Mouse (Mus musculus) thymus, postnatal 4 days (tissue): ENCODE results near the gene Atg9b.

Experiments used
- DNase-seq: peaks from one replicate; pipeline ENCODE4 v3.0.0; 2021

Gene Atg9b

DNA sequence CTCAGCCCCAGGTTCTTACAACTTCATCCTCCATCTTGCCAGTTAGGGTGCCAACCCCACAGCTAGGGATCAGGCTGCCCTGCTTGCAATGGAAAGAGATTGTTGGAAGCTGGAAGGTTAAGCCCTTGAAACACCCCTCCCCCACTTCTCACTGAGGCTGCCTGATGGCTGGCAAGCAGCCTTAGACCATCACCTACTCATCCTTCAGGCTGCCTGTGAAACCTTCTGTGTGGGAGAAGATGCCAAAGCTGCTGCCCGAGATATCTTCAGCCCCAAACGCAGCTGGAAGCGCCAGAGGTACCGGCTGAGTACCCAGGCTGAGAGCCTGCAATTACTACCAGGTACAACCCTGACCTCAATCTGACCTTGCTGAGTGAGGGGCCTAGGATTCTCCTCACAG lies 12.4 kb downstream of the Atg9b start:
- no peak for DNase-seq

DNA sequence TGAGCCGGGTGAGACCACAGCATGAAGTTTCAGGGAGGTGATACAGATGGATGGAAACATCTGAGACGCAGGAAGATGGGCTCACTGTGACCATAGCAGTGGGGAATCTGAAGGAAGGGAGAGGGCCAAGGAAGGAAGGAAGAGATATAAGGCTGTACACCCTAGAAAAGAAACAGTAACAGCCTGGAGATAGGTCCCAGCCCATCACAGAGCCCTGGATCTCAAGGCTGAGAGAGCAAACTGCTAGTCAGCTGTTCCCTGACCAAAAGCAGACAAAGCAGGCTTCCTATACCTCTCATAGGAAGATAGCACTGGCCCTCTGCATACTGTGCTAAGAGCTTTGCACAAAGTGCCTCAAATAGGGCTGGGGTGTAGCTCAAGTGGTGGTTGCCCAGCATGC lies 13.2 kb downstream of the Atg9b start:
- no peak for DNase-seq

DNA sequence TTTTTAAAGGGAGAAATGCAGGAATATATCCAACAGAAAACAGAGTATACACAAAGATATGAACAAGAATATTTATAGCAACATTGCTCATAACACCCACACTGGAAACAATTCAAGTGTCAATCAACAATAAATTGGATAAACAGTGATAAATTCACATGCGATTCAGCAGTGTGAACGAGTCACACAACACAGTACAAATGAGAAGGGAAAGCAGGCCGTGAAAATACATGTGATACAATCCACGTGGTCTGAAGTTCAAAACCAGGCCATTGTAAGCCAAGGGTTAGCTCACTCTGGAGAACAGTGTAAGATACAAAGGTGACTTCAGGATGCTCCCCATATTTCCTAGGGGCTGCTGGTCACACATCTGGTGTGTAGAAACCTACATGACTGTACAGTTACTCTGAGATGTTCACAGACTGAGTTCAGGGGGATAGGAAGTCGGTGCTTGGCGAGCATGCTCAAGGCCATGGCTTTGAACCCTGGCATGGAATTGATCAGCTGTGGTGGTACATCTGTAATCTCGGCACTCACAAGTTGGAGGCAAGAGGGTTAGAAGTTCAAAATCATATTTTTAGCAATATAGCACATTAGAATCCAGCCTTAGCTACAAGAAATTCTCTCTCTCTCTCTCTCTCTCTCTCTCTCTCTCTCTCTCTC lies 17.1 kb downstream of the Atg9b start:
- DNase-seq: no peak

DNA sequence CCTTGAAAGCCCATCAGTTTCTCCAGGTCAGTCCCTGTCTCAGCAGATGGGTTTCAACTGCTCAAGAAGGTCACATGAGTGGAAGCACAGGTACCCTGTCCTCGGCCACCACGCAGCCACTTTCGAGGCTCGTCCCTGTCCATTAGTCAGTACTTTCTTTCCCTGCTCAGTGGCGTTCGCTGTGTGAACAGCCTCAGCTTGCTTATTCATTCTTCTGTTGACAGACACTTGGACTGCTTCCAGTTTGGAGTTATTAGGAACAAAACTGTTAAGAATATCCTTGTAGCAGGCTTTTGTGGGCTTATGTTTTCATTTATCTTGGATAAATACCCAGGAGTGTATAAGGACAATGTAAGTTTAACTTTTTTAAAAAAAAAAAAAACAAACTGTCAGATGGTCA lies 17.7 kb downstream of the Atg9b start:
- no peak for DNase-seq

DNA sequence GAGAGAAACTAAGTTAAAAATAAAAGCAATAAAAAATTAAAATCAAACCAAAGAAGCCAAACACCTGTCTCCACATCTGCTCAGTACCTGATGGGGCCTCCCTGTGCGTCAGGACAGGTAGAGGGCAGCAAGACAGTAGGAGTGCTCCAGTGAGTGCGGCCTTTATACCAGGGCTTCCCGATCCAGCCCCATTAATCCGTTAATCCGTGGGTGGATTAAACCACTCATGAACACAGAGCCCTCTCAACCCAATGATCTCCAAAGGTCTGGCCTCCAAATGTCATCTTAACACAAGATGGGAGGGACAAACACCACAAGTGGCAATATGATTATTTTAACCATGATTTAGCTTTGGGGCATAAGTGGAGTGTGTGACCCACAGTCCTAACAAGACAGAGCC lies 18.1 kb downstream of the Atg9b start:
- DNase-seq: no peak

DNA sequence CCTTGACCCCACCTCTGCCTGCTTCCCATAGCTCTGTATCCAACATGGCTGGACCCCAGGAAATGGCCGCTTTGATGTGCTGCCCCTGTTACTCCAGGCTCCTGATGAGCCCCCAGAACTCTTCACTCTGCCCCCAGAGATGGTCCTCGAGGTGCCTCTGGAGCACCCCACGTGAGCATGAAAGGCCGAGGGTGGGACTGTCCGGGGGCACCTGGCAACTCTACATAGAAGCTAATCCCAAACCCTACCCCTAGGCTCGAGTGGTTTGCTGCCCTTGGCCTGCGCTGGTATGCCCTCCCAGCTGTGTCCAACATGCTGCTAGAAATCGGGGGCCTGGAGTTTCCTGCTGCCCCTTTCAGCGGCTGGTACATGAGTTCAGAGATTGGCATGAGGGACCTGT lies 22.2 kb downstream of the Atg9b start:
- DNase-seq: no peak

DNA sequence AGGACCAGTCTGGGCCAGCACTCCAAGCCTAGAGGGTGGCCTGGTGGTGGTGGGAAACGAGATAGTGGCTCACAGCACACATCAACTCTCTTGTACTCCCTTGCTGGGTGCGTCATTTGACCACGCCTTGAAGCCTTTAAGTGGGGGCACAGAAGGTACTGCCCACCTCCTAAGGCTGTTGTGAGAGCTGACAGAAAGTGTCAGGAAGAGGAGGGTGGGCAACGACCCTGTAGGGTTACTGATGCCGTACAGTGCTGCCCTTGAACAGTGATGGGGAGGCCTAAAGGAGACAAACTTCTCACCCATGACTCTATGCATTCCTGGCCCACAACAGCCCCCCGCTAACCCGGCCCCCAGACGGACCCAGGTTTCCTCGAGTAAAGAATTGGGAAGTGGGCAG lies 25.5 kb downstream of the Atg9b start:
- DNase-seq: no peak

DNA sequence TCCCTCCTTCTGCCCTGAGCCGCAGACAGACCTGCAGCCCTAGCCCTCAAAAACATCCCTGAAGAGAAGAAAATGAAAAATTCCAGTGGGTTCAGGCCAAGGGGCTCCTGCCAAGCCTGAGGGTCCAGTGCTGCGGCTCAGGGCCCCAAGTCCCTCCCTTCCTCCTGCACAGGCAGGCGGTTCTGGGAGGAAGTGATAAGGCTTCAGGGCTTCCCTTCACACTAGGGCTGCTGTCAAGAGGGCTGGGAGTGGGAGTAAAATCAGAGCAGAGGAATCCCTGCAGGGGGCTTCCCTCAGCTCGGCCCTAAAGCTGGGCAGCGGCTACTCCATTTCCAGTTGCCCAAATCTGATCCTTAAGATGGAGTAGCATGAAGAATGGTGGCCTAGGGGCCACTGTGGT lies 26.4 kb downstream of the Atg9b start:
- DNase-seq: no peak

DNA sequence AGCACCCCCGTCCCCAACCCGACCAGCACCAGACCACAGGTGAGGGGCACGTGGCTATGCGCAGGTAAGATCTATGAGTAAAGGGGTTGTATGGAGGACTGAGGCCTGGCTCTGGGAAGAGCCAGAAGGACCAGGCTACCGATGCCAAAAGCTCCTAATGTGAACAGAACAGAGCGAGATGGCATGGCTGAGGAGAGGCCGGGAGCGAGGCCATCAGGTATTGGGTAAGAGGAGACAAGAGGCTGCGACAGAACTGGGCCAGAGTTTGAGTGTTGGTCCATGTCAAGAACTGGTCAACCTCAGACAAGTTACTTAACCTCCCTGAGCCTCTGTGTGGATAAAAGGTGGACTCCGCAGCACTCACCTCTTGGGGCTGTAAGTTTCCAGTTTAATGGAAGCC lies 27.0 kb downstream of the Atg9b start:
- DNase-seq: no peak

DNA sequence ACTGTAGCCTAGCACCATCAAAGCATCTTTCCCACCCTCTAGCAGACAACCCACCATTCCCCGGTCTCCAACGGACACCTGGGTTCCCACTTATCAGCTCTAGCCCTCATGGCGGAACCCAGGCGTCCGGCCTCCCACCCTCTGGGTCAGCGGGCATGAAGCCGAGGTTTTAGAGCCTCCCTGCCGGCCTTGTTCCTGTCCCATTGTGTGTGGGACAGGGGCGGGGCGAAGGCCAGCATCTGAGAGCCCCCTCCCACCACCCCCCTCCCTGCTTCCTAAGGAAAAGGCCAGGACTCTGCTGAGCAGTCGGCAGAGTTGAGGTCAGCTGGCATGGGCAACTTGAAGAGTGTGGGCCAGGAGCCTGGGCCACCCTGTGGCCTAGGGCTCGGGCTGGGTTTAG lies 27.4 kb downstream of the Atg9b start, which contains the start of gene Nos3:
Gene Nos3 (plus strand): TSS at position 303 of the 400 bp plus-strand sequence.
- DNase-seq: no peak

DNA sequence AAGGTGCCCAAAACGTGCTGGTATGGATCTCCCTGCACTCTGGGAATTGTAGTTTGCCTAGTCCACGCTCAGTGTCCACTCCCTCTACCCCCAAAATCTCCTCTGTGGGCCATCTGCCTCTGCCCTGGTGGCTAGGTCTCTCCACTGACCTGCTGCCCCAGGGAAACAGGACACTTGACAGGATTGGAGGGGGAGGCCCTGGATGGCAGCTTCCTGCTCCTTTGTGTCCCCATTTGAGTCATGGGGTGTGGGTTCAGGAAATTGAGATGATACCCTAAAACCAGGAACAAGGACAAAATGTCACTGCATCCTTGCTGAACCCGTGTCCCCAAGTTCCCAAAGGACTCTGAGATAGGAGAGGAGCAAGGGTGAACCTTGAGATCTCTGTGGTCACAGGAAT lies 27.9 kb downstream of the Atg9b start:
- DNase-seq: no peak

DNA sequence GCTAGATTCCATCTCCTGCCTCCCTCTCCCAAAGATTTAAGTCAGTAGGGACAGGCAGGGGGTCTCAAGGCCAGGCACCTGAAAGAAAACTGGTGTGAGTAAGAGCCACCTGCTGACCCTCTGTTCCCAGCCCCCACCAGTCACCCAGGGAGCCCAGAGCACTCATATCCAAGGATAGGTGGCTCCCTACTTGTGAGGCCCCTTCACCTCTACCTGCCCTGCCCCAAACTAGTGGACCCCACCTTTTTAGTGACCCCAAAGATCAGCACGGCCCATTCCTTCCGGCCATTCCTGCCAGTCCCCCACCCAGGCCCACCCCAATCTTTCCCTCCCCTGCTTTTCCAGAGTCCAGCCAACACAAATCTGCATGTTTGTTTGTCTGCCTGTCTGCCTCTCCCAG lies 28.5 kb downstream of the Atg9b start:
- DNase-seq: no peak

DNA sequence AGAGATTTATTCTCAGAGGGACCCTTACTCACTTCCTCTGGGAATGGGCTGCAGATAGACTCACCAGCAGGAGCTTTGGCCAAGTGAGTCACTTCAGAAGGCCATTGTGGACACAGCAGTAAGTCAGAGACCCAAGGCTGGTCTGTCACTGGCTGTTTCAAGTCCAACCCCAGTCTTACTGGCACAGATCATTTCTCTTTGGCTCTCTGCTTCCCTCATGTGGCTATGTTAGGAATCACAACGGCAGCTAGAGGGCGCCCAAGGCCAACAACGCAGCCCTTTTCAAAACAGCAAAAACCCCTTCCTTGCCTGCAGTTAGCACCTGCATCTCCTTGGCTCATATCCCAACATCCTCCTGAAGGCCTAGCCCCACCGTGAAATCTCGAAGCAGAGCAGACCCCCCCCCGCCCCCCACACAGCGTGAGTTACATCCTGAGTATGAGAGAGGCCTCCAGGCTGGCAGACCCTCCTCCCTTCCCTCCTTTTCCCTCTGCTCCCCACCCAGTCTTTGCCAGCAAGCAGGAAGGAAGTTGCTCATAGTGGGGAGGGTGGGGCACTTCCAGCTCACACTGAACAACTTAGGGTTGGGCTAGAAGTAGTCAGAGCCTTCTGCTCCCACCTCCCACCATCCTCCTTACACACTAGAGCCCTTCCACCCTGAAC lies 31.0 kb downstream of the Atg9b start:
- DNase-seq: peak; percentile 89

DNA sequence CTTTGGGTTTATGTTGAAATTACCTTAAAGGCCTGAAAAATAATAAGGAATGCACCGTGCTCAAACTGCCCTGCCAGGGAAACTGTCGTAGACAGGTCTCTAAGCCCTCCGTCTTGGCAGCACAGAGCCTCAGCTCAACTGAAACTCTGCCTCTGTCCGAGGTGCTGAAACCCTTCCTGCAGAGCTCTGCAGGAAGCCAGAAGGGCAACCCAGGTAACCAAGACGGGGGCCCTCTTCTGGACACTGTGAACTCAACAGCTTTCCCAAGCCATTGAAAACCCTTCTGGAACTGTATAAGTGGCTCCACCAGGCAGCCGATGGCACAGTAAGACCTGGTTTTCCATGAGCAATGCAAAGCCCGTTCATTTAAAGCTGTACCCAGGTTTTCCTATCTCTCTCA lies 34.5 kb downstream of the Atg9b start:
- peak; percentile 93 for DNase-seq

DNA sequence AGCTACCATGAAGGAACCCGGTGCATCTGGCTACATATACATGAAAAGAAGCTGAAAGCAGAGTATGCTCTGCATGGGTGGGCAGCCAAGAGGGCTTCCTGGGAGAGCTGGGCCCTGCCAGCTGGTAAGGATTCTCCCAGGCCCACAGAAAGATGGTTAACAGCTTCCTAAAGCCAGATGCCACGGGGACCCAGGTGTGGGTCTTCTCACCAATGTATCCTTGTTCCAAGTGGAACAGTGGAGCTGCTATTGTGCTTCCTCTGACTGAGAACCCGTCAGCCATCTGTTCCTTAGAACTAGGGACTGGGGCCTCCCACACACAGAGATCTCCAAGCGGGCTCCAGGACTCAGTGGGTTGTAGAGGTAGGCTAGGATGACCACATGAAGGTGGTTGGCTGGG lies 35.2 kb downstream of the Atg9b start:
- no peak for DNase-seq

DNA sequence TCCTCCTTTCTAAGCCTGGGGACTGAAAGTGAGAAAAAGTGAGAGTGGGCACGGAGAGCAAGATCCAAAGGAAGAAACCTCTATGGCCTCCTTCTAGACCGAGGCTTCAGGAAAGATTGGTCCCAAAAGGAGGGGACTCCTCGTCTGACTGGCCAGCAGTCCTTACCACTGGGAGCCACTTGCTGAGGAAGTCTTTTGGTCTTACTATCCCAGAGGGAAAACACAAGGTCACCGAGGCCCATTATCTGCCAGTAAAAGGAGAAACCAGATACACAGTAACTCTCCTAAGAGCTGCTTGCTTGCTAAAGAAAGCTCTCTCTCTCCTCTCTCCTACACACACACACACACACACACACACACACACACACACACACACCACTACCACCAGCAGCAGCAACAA lies 38.6 kb downstream of the Atg9b start:
- DNase-seq: no peak

DNA sequence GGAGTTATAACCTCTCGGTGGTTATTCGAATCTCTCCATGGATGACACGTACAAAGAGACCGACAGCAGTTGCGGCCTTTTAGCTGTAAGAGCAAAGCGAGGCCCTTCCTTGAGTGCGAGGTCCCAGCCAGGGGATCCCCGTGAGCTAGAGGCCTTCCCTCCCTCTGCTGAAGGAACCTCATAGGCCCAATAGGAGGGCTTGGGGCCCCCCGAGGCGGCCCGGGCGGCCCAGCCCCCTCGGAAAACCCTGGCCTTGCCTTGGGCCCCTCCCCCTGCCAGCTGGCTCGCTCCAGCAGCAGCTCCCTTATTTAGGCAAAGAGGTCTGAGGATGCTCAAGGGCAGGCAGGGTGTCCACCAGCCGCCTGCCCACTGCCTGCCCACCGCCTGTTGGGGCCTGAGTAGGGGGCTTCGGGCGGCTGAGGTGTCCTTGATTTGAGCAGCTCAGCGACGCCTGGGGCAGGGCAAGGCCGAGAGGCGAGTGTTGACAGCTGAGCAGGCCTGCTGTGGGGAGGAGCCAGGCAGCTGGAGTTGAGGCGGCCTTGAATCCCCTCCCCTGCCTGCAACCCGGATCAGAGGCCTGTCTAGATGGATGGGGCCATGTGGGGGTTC lies 39.6 kb downstream of the Atg9b start:
- DNase-seq: peak; percentile 61

DNA sequence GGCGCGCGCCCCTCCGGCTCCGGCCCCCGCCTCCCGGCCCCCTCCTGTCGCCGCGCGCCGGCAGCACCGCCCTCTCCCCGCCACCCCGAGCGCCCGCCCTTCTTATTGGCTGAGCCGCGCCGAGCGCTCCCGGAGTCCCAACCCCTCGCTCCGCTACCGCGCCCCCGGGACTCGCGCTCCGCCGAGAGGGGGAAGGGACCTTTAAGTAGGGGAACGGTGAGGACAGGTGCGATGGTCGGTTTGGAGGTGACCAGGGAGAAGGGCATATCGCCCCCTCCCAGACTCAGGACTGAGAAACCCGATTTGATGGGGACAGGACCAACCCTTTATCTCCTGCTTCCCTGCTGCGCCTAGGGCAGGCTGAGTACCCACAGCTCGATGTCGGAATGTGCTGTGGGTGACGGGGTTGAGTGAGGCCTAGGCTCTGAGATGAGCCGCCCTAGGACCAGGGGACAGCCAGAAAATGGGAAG lies 40.2 kb downstream of the Atg9b start:
- DNase-seq: peak; percentile 93

DNA sequence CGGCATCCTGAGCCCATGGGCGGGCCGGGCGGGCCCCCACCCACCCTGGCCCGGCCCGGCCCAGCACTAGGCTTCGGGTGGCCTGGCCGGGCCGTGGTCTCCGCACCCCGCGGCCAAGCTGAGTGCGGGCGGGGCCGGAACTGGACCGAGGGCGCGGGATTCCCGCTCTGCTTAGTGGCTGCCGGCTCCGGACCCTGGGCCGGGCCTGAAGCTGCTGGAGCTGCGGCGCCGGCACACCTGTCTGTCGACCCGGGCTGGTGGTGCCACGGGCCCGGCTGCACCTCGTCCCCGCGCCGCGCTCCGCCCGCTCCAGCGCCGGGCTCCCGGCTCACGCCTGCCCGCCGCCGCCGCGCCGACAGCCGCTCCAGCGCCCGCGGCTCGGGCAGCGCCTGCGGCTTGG lies 40.7 kb downstream of the Atg9b start, which contains the start of gene Kcnh2:
Gene Kcnh2 (minus strand): TSS at position 327 of the 400 bp plus-strand sequence.
- no peak for DNase-seq

DNA sequence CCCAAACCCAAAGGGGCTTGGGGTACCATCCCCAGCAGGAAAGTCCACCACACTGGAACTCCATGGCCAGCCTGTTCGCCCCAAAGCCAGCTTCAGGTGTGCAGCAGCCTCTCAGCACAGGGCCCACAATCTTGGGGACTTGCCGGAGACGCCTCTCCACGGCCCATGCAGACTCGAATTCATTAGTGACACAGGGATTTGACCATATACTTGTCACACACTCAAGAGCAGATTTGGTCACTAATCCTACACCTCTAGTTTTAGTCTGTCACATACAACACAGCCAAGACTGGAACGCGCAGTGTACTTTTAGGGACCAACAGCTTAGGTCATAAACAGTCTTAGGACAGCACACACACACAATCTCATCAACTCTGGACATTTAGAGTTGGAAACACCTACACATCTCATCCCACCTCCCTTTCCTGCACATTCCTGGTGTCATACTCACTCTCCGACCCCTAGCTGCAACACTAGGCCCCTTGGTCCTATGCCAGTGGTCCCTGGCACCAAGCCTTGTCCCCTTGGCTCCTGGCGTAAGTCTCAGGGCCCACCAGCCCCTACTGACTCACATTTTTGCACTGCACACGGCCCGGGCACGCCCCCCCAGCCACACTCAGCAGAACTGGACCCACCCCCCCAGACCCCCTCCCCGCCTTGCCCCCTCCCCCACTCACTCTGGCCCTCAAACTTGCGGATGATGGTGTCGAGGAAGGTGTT lies 41.3 kb downstream of the Atg9b start:
- no peak for DNase-seq

DNA sequence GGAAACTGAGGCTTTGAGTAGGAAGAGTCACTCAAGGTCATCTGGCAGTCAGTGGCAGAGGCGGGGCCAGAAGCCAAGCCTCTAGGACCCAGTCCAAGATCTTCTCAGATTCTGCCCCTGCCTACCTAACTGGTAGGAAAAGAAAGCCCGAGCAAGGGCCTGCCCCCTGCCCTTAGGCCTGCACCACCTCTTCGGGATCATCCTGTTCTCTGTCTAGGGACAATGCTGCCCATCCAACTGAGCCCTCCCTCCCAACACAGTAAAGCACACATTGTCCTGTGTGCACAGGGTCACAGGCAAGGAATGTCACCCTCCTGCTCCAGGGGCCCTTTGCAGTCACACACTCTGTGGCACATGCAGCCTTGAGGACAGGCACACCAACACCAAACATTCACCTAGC lies 41.9 kb downstream of the Atg9b start:
- DNase-seq: no peak

DNA sequence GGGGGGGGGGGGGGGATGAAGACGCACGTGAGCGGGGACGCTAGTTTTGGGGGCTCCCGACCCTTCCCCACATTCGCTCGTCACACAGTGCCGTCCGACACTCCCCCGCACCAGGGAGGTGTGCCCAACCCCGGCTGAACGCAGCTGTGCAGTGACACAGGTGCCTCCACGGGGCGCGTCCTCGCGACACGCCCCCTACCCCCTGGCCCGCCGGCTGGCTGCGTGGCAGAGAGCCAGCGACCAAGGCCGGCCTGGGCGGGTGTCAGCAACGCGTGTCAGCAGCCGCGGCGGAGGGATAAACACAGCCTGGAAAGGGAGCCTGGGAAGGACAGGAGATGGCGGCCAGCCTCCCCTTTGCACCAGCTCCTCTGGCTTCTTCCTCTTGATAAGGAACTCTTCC lies 43.4 kb downstream of the Atg9b start:
- peak; percentile 78 for DNase-seq

DNA sequence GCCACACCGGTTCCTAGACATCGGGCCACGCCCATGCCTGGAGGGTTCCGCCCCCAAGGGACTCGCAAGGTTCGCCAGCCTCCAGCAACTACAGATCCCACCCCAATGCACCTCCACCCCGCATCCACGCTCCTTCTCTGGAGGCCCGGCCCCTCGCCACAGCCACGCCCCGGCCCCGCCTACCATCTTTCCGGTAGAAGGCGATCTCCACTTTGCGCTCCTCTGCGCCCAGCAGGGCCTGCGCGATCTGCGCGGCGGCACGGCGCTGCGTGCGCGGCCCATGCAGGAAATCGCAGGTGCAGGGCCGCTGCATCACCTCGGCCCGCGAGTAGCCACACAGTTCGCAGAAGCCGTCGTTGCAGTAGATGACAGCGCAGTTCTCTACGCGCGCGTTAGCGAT lies 43.8 kb downstream of the Atg9b start:
- peak; percentile 98 for DNase-seq
